Mouse (Mus musculus) G1E (cell line): ENCODE measurements at regions not wholly inside any gene's neighbourhood (a gene's known extent, or its start where the extent isn't known, plus 50 kb on each side); places are given as distances from the start of the nearest gene placed in this dataset.

ENCODE experiments used
- CTCF ChIP-seq: IDR thresholded peaks from 2 replicates; pipeline ENCODE4 v1.5.1; 2012; ENCODE audit warnings: low read depth, low read length, inconsistent platforms, mixed read lengths
- GATA1 ChIP-seq: IDR thresholded peaks from 2 replicates; pipeline ENCODE4 v1.6.1; 2012; ENCODE audit warnings: borderline replicate concordance, low read length, inconsistent platforms, mixed read lengths

DNA sequence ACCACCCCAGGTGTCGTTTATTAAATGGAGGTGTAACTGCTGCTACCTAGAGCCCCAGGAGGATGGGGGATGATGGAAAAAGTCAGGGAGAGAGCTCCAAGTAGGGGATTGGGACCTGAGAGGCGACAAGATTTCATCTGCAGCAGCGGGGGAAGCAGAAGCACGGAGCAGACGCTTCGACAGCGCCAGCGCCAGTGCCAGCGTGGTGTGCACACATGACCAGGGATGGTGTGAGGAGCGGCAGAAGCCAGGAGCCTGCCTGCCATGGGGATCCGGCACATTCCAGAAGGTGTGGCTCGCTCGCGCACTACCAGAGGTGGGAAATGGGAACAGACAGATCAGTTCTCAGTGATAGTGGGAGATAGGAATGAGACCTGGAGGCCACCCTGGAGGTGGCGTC, 55.1 kb upstream of the Igsf21 start:
- TF ChIP-seq CTCF, result no peak
- TF ChIP-seq GATA1, result no peak
